Mouse (Mus musculus) heart, embryonic 13.5 days (tissue): Measurements from ENCODE around the gene Perp. TPM values are rescaled to one million over a fixed set of nuclear protein-coding genes. Genes with fewer than 3 reads are reported as not detected.

ENCODE experiments used
- ATAC-seq: fragments of 200-750 bp; cut with Nextera tagmentation; 2 replicates; pipeline ENCODE4 v1.8.0; 2017; ENCODE audit warnings: moderate TSS enrichment; ENCODE audit not compliant: insufficient number of reproducible peaks, low FRiP score, low TSS enrichment; ENCODE audit errors: extremely low read depth
- H3K27ac ChIP-seq: fragments of 300-500 bp; sonication (generic); replicated peaks from 2 replicates; pipeline ENCODE4 v1.5.1; 2015; ENCODE audit warnings: moderate library complexity, mild to moderate bottlenecking, inconsistent platforms
- H3K27me3 ChIP-seq: fragments of 300-500 bp; sonication (generic); replicated peaks from 2 replicates; pipeline ENCODE4 v1.6.1; 2015; ENCODE audit warnings: mild to moderate bottlenecking, inconsistent platforms
- H3K36me3 ChIP-seq: fragments of 300-500 bp; sonication (generic); 2 replicates; pipeline ENCODE4 v1.6.1; 2015; ENCODE audit warnings: mild to moderate bottlenecking, inconsistent platforms
- H3K4me1 ChIP-seq: fragments of 300-500 bp; sonication (generic); 2 replicates; pipeline ENCODE4 v1.6.1; 2015; ENCODE audit warnings: inconsistent platforms
- H3K4me2 ChIP-seq: fragments of 300-500 bp; sonication (generic); 2 replicates; pipeline ENCODE4 v1.6.1; 2015; ENCODE audit warnings: inconsistent platforms, mild to moderate bottlenecking, moderate library complexity
- H3K4me3 ChIP-seq: fragments of 300-500 bp; sonication (generic); 2 replicates; pipeline ENCODE4 v1.5.1; 2015; ENCODE audit warnings: moderate library complexity, mild to moderate bottlenecking, inconsistent platforms
- H3K9ac ChIP-seq: fragments of 300-500 bp; sonication (generic); 2 replicates; pipeline ENCODE4 v1.6.1; 2015; ENCODE audit warnings: inconsistent platforms, mild to moderate bottlenecking, moderate library complexity
- H3K9me3 ChIP-seq: fragments of 300-500 bp; sonication (generic); 2 replicates; pipeline ENCODE4 v1.6.1; 2016; ENCODE audit warnings: inconsistent platforms
- WGBS: fragments of 180-500 bp; shearing (Covaris S2); methylation state at CpG from one replicate; pipeline ENCODE4 v1.1.7; 2015; ENCODE audit warnings: mixed read lengths; 5-methylcytosine and 5-hydroxymethylcytosine counted together
- polyA plus RNA-seq: library from polyadenylated mRNA; unstranded; fragments of >200 nt; fragmentation: Nextera tagmentation; extraction: Ambion mirVana; gene quantifications from 2 replicates; pipeline ENCODE4 v1.2.1, GENCODE M21; 2015

Gene Perp
- polyA plus RNA-seq, 1 experiment from 2014 or later: 97.1 TPM

DNA sequence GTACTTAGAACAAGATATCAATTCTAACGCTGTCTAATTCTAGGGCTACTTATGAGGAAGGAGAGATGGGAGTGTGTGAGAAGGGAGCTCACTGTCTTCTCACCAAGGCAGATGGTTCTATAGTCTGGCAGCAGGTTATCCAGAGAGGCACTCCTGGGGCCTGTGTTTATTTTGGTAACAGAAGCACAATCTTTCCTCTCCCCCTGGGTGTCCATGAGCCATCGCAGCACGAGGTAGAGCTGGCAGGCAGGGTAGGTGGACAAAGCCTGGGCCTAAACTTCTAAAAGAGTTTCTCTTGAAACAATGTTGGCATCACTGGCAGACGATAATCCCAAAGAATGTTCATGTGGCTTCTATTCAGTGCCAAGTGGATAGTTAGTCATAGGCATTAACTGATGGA lies 18.5 kb downstream of the Perp start:
- H3K4me2 ChIP-seq: no peak overlapping the region
- peak overlapping the region; percentile 63 for H3K27ac ChIP-seq
- H3K4me1 ChIP-seq: peaks cover 36% of the 10 kb centered on the region
- no peak for ATAC-seq
- H3K9me3 ChIP-seq: no peaks in the 10 kb centered on the region
- H3K27me3 ChIP-seq: no peaks in the 10 kb centered on the region
- no peaks in the 10 kb centered on the region for H3K36me3 ChIP-seq
- H3K9ac ChIP-seq: no peak overlapping the region
- WGBS: 32% methylated on average over 4 of the region's 4 CpGs
- H3K4me3 ChIP-seq: no peak overlapping the region

GRCm38 (mm10) chr10:18864753-18865152 lies 19.9 kb downstream of the Perp start:
- H3K9ac ChIP-seq: no peak overlapping the region
- WGBS: 48% methylated on average over 5 of the region's 5 CpGs
- H3K36me3 ChIP-seq: no peaks in the 10 kb centered on the region
- H3K9me3 ChIP-seq: no peaks in the 10 kb centered on the region
- no peaks in the 10 kb centered on the region for H3K27me3 ChIP-seq
- ATAC-seq: no peak
- H3K4me1 ChIP-seq: peaks cover 27% of the 10 kb centered on the region
- H3K4me2 ChIP-seq: no peak overlapping the region
- H3K4me3 ChIP-seq: no peak overlapping the region
- no peak overlapping the region for H3K27ac ChIP-seq

DNA sequence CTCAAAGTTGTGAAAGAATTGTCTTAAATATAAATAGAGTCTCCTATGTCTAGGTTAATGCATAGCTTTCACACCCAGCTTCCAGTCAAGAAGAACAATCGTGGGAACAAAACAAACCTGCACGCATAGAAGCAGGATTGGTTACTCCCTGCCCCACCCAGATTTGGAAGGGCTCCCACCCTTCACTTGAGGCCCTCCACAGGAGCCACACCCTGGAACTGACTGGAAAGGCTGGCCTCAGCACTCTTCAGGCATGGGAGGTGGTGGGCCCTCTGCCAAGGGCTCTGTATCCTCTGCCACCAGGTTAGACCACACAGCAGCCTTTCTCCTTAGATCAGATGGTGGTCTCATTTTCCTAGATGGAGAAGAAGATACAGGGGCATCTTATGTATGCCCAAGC lies 26.2 kb downstream of the Perp start:
- peaks cover 18% of the 10 kb centered on the region for H3K4me1 ChIP-seq
- H3K9ac ChIP-seq: no peak overlapping the region
- WGBS: 56% methylated on average over 2 of the region's 2 CpGs
- H3K27ac ChIP-seq: no peak overlapping the region
- H3K4me2 ChIP-seq: no peak overlapping the region
- no peak overlapping the region for H3K4me3 ChIP-seq
- H3K36me3 ChIP-seq: no peaks in the 10 kb centered on the region
- H3K27me3 ChIP-seq: 0 out of 2 replicates have a peak, but pooled peaks cover 6% of the 10 kb centered on the region
- ATAC-seq: no peak
- no peaks in the 10 kb centered on the region for H3K9me3 ChIP-seq

DNA sequence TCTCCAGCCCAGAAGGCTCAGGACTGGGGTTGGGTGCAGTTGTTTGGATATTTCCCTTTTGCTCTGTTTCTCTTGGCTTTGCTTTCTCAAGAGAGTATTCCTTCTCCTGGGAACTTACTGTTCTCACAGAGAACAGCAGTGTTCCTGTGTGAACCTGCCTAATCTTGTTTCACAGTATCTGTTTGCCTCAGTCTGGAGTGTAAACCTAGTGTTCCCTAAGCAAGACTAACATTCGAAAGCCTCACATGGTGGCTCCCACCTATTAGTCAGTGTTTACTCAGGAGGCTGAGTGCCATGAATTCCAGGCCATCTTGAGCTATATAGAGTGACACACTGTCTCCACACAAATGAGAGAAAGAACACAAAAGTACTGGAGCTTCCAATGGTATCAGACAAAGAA lies 31.4 kb downstream of the Perp start:
- H3K9ac ChIP-seq: no peak overlapping the region
- no peak overlapping the region for H3K4me2 ChIP-seq
- H3K27ac ChIP-seq: peak overlapping the region; percentile 24
- peaks cover 23% of the 10 kb centered on the region for H3K4me1 ChIP-seq
- 0 out of 2 replicates have a peak, but pooled peaks cover 6% of the 10 kb centered on the region for H3K27me3 ChIP-seq
- 15% methylated on average over 1 of the region's 1 CpGs for WGBS
- H3K9me3 ChIP-seq: no peaks in the 10 kb centered on the region
- no peak overlapping the region for H3K4me3 ChIP-seq
- no peak; the same call in 1 of the 2 replicates for ATAC-seq
- no peaks in the 10 kb centered on the region for H3K36me3 ChIP-seq

DNA sequence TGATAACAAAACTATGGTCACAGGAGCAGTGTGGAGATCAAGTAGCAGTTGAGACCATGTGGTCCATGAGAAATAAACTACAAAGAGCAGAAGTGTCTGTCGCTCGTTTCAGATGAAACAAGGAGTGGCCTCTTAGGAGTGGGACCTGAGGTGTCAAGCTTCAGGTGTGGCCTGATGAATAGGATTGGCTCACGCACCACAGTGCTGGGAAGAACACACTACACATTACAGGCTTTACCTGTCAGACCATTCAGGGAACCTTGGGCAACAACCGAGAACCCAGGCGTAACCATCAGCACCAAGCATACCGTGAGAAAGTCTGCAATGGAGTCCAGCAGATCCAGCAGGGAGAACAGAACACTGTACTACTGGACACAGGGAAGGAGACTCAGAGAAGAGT lies 33.3 kb downstream of the Perp start:
- WGBS: 84% methylated on average over 6 of the region's 6 CpGs
- no peak for ATAC-seq
- Histone ChIP-seq H3K4me3 (no peak overlapping the region), H3K27me3 (0 out of 2 replicates have a peak, but pooled peaks cover under 1% of the 10 kb centered on the region), H3K4me1 (peaks cover 23% of the 10 kb centered on the region), H3K27ac (no peak overlapping the region), H3K4me2 (no peak overlapping the region), H3K36me3 (no peaks in the 10 kb centered on the region), H3K9me3 (no peaks in the 10 kb centered on the region), H3K9ac (no peak overlapping the region)

- Histone ChIP-seq H3K9ac (no peak overlapping the region), H3K9me3 (no peaks in the 10 kb centered on the region), H3K4me3 (no peak overlapping the region), H3K27ac (no peak overlapping the region), H3K27me3 (no peaks in the 10 kb centered on the region), H3K4me2 (no peak overlapping the region), H3K4me1 (peaks cover 23% of the 10 kb centered on the region), H3K36me3 (no peaks in the 10 kb centered on the region)
- no peak for ATAC-seq
- WGBS: 78% methylated on average over 4 of the region's 4 CpGs
These were observed 34.3 kb downstream of the Perp start for GRCm38 (mm10) chr10:18879160-18879559.

DNA sequence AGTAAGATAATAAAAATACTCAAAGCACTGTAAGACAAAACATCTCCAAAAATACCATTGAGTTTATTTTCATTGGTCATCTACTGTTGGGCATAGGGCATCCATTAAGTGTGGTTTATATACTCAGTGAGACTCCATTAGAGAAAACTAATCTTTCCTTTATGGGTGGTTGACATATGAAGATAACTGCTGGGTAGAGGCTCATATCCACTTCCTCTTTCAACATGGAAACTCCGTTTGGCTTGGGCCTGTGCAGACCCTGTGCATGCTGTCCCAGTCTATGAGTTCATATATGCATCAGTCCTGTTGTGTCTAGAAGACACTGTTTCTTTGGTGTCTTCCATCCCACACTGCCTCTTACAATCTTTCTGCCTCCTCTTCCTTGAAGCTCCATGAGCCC lies 34.9 kb downstream of the Perp start:
- Histone ChIP-seq H3K4me1 (peaks cover 20% of the 10 kb centered on the region), H3K9me3 (no peaks in the 10 kb centered on the region), H3K4me2 (no peak overlapping the region), H3K27me3 (no peaks in the 10 kb centered on the region), H3K36me3 (no peaks in the 10 kb centered on the region), H3K27ac (no peak overlapping the region), H3K9ac (no peak overlapping the region), H3K4me3 (no peak overlapping the region)
- ATAC-seq: no peak
- 68% methylated on average over 1 of the region's 1 CpGs for WGBS

- H3K4me3 ChIP-seq: no peak overlapping the region
- peaks cover 9% of the 10 kb centered on the region for H3K4me1 ChIP-seq
- H3K9me3 ChIP-seq: no peaks in the 10 kb centered on the region
- no peak overlapping the region for H3K9ac ChIP-seq
- no peaks in the 10 kb centered on the region for H3K27me3 ChIP-seq
- 97% methylated on average over 1 of the region's 1 CpGs for WGBS
- H3K36me3 ChIP-seq: no peaks in the 10 kb centered on the region
- H3K4me2 ChIP-seq: no peak overlapping the region
- no peak for ATAC-seq
- H3K27ac ChIP-seq: no peak overlapping the region
These were observed 37.4 kb downstream of the Perp start for GRCm38 (mm10) chr10:18882190-18882589.

GRCm38 (mm10) chr10:18886918-18887625 lies 42.3 kb downstream of the Perp start:
- Histone ChIP-seq H3K4me2 (peak overlapping the region; percentile 40), H3K4me1 (peaks cover 20% of the 10 kb centered on the region), H3K4me3 (no peak overlapping the region), H3K27ac (peak overlapping the region; percentile 82), H3K9me3 (no peaks in the 10 kb centered on the region), H3K9ac (no peak overlapping the region), H3K27me3 (no peaks in the 10 kb centered on the region), H3K36me3 (no peaks in the 10 kb centered on the region)
- WGBS: 21% methylated on average over 4 of the region's 4 CpGs
- peak; percentile 76 for ATAC-seq

- Histone ChIP-seq H3K27me3 (no peaks in the 10 kb centered on the region), H3K9me3 (no peaks in the 10 kb centered on the region), H3K4me2 (no peak overlapping the region), H3K4me1 (peaks cover 20% of the 10 kb centered on the region), H3K4me3 (no peak overlapping the region), H3K36me3 (no peaks in the 10 kb centered on the region), H3K27ac (no peak overlapping the region), H3K9ac (no peak overlapping the region)
- WGBS: 94% methylated on average over 1 of the region's 1 CpGs
- ATAC-seq: no peak
These were observed 43.9 kb downstream of the Perp start for GRCm38 (mm10) chr10:18888751-18889150.

GRCm38 (mm10) chr10:18889255-18889654 lies 44.4 kb downstream of the Perp start:
- H3K27me3 ChIP-seq: no peaks in the 10 kb centered on the region
- no peak overlapping the region for H3K4me2 ChIP-seq
- no peaks in the 10 kb centered on the region for H3K9me3 ChIP-seq
- no peak for ATAC-seq
- H3K36me3 ChIP-seq: no peaks in the 10 kb centered on the region
- WGBS: 67% methylated on average over 1 of the region's 1 CpGs
- no peak overlapping the region for H3K9ac ChIP-seq
- H3K4me1 ChIP-seq: peaks cover 20% of the 10 kb centered on the region
- no peak overlapping the region for H3K27ac ChIP-seq
- H3K4me3 ChIP-seq: no peak overlapping the region

DNA sequence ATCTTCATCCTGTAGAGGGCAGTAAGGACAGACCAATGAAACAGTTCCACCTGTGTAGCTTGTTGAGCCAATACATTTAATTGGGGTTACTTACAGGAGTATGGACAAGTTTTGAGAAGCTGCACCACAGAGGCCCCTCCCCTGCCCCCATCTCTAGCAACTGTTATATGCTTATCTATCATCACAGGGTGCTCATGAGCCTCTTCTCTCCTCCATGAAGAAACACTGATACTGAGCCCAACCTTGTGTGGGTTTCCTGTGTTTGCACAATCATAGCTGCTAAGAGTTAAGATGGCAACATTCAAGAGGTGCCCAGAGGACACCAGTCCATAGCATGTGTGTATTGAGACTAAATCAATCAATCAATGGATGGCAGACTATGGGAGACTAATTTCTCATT lies 46.3 kb downstream of the Perp start:
- H3K4me3 ChIP-seq: no peak overlapping the region
- no peaks in the 10 kb centered on the region for H3K9me3 ChIP-seq
- ATAC-seq: no peak
- no peak overlapping the region for H3K27ac ChIP-seq
- no peaks in the 10 kb centered on the region for H3K27me3 ChIP-seq
- H3K36me3 ChIP-seq: no peaks in the 10 kb centered on the region
- no peak overlapping the region for H3K9ac ChIP-seq
- no peak overlapping the region for H3K4me2 ChIP-seq
- peaks cover 20% of the 10 kb centered on the region for H3K4me1 ChIP-seq
